9 mouse cellular contexts compared by ENCODE assay signal in the genomic region with DNA sequence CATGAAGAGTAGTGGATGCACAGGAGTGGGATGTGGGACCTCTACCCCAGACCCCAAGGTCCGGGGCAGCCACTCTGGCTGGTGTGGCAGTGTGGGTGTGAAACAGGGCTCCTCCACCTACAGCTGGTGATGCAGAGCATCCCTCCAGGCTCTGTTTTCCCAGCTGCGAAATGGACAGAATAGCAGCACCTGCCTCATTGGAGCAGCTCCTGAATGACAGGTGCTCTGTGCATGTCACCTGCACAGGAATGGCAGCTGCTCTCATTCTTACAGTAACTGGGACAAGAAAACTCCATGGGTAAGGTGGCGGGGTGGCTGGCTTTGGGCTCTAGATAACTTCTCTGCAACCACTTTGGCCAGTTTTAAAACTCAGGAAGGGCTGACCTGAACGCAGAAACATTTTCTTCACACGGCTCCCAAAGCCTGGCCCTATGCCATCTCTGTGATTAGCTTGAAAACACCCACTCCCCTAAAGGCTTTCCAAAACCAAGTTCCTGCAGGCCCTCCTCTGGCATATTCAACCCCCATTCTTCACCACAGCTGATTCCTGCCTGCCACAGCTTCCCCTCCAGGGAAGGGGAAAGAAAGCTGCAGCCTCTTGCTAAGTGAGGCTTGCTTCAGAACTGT. TPM values are rescaled to one million over a fixed set of nuclear protein-coding genes. Genes with fewer than 3 reads are reported as not detected.
DNase-seq lines count a peak whose midpoint lies in the region; ATAC-seq lines count a peak whose summit lies in the region.
"Had no signal": no experiment of that assay in that cellular context is flagged by ENCODE, and none has a peak within 500 bp of the region (broad histone marks: within the 10 kb centered on the region; RNA-seq: fewer than 3 reads in every experiment).

No protein-coding gene starts in this region.

- H3K36me3 ChIP-seq in heart, embryonic 16.5 days (ENCODE audit: control insufficient read depth, insufficient read depth): peaks cover under 1% of the 10 kb centered on the region; the same call in 1 of the 2 replicates
- no peaks in the 10 kb centered on the region; the same call in none of the 2 replicates for H3K36me3 ChIP-seq in heart, embryonic 11.5 days (ENCODE audit: control insufficient read depth, insufficient read depth, low read length)
- peaks cover under 1% of the 10 kb centered on the region for H3K36me3 ChIP-seq in forebrain, embryonic 15.5 days
- peaks cover 12% of the 10 kb centered on the region for H3K36me3 ChIP-seq in midbrain, embryonic 12.5 days

- H3K9me3 ChIP-seq in heart, embryonic 16.5 days (replicated peaks; ENCODE audit: control insufficient read depth, low read length): no peaks in the 10 kb centered on the region
- no peaks in the 10 kb centered on the region for H3K9me3 ChIP-seq in heart, embryonic 11.5 days (replicated peaks; ENCODE audit: control insufficient read depth, low read length)
- H3K9me3 ChIP-seq in forebrain, embryonic 15.5 days: no peaks in the 10 kb centered on the region
- no peaks in the 10 kb centered on the region for H3K9me3 ChIP-seq in midbrain, embryonic 12.5 days

- peaks cover 58% of the 10 kb centered on the region for H3K4me1 ChIP-seq in heart, embryonic 16.5 days (ENCODE audit: control insufficient read depth, insufficient read depth, low read length)
- peaks cover 53% of the 10 kb centered on the region for H3K4me1 ChIP-seq in heart, embryonic 11.5 days (ENCODE audit: control insufficient read depth, insufficient read depth, low read length)
- H3K4me1 ChIP-seq in forebrain, embryonic 15.5 days: peaks cover 55% of the 10 kb centered on the region
- peaks cover 53% of the 10 kb centered on the region for H3K4me1 ChIP-seq in midbrain, embryonic 12.5 days

- 0 out of 2 replicates have a peak overlapping the region, but pooled peaks have one; percentile 5 for H3K9ac ChIP-seq in heart, embryonic 16.5 days (ENCODE audit: low read length)
- no peak overlapping the region; the same call in 1 of the 2 replicates for H3K9ac ChIP-seq in heart, embryonic 11.5 days (ENCODE audit: low read depth, low read length)
- H3K9ac ChIP-seq in forebrain, embryonic 15.5 days (replicated peaks): peak overlapping the region; percentile 19; the same call in 1 of the 2 replicates
- H3K9ac ChIP-seq in midbrain, embryonic 12.5 days (replicated peaks): peak overlapping the region; percentile 37; the same call in 1 of the 2 replicates

- H3K27ac ChIP-seq in heart, embryonic 16.5 days (ENCODE audit: low read length): no peak overlapping the region; the same call in 1 of the 2 replicates
- H3K27ac ChIP-seq in heart, embryonic 11.5 days (ENCODE audit: low read depth, low read length): no peak overlapping the region
- no peak overlapping the region for H3K27ac ChIP-seq in forebrain, embryonic 15.5 days (replicated peaks)
- no peak overlapping the region for H3K27ac ChIP-seq in midbrain, embryonic 12.5 days (replicated peaks)

- no peak overlapping the region for H3K4me3 ChIP-seq in heart, embryonic 16.5 days (ENCODE audit: low read length)
- no peak overlapping the region for H3K4me3 ChIP-seq in heart, embryonic 11.5 days (ENCODE audit: low read depth, low read length)
- H3K4me3 ChIP-seq in forebrain, embryonic 15.5 days: peak overlapping the region; percentile 60; the same call in 1 of the 2 replicates
- no peak overlapping the region for H3K4me3 ChIP-seq in midbrain, embryonic 12.5 days

- no peaks in the 10 kb centered on the region for H3K27me3 ChIP-seq in heart, embryonic 16.5 days (ENCODE audit: control insufficient read depth, insufficient read depth, low read length)
- no peaks in the 10 kb centered on the region for H3K27me3 ChIP-seq in heart, embryonic 11.5 days (ENCODE audit: control insufficient read depth, insufficient read depth, low read length)
- no peaks in the 10 kb centered on the region for H3K27me3 ChIP-seq in forebrain, embryonic 15.5 days
- H3K27me3 ChIP-seq in midbrain, embryonic 12.5 days: no peaks in the 10 kb centered on the region

- H3K4me2 ChIP-seq in heart, embryonic 16.5 days (ENCODE audit: low read depth, low read length): peak overlapping the region; percentile 95; the same call in 1 of the 2 replicates
- H3K4me2 ChIP-seq in heart, embryonic 11.5 days: no peak overlapping the region
- peak overlapping the region; percentile 77 for H3K4me2 ChIP-seq in forebrain, embryonic 15.5 days (replicated peaks)
- H3K4me2 ChIP-seq in midbrain, embryonic 12.5 days (replicated peaks): peak overlapping the region; percentile 91

- peak; percentile 71 for DNase-seq in cerebellum, adult 9-11 months
- no peak for DNase-seq in ovary, postnatal 10 days (ENCODE audit: low spot score)
- no peak for DNase-seq in embryo, embryonic 10 days (ENCODE audit: low spot score)
- DNase-seq in thymus, postnatal 36 days: no peak
- DNase-seq: layer of hippocampus, adult 9-11 months had no signal

- WGBS in heart, embryonic 16.5 days: 57% methylated on average over 5 of the region's 5 CpGs
- WGBS in heart, embryonic 11.5 days (ENCODE audit: insufficient replicate concordance): 71% methylated on average over 5 of the region's 5 CpGs
- WGBS in forebrain, embryonic 15.5 days: 72% methylated on average over 5 of the region's 5 CpGs
- WGBS in midbrain, embryonic 12.5 days: 89% methylated on average over 5 of the region's 5 CpGs

- ATAC-seq in heart, embryonic 16.5 days (replicated peaks; ENCODE audit: extremely low read depth, insufficient read depth, low FRiP score): no peak
- no peak for ATAC-seq in heart, embryonic 11.5 days (replicated peaks; ENCODE audit: insufficient number of reproducible peaks, low FRiP score, low TSS enrichment)
- no peak for ATAC-seq in forebrain, embryonic 15.5 days (replicated peaks)
- ATAC-seq in midbrain, embryonic 12.5 days (ENCODE audit: low FRiP score, low read depth): no peak

RNA-seq across cellular contexts. Expression of gene Tmem201, which starts 2.1 kb away (rescaled TPM):
- polyA plus RNA-seq in heart, embryonic 16.5 days (2015; fragmentation: Nextera tagmentation; extraction: Ambion mirVana): 46.4 and 52.3 TPM in 2 replicates
- polyA plus RNA-seq in heart, embryonic 11.5 days (2014; fragmentation: Nextera tagmentation; extraction: Ambion mirVana): 25.5 and 32.5 TPM in 2 replicates
- polyA plus RNA-seq in forebrain, embryonic 15.5 days (2015; fragmentation: Nextera tagmentation; extraction: Ambion mirVana): 39.8 and 40.8 TPM in 2 replicates
- polyA plus RNA-seq in midbrain, embryonic 12.5 days (2016; fragmentation: Nextera tagmentation; extraction: Ambion mirVana): 38.2 and 39.3 TPM in 2 replicates

RNA-seq across cellular contexts. Expression of gene Pik3cd, which starts 33.4 kb away (rescaled TPM):
- polyA plus RNA-seq in heart, embryonic 16.5 days (2015; fragmentation: Nextera tagmentation; extraction: Ambion mirVana): 5.5 and 7.8 TPM in 2 replicates
- polyA plus RNA-seq in heart, embryonic 11.5 days (2014; fragmentation: Nextera tagmentation; extraction: Ambion mirVana): 2.3 and 3.2 TPM in 2 replicates
- polyA plus RNA-seq in forebrain, embryonic 15.5 days (2015; fragmentation: Nextera tagmentation; extraction: Ambion mirVana): 16.5 and 18.2 TPM in 2 replicates
- 13.2 and 14.0 TPM in 2 replicates for polyA plus RNA-seq in midbrain, embryonic 12.5 days (2016; fragmentation: Nextera tagmentation; extraction: Ambion mirVana)

RNA-seq across cellular contexts. Expression of gene Slc25a33, which starts 38.3 kb away (rescaled TPM):
- 6.5 TPM in 2 replicates for polyA plus RNA-seq in heart, embryonic 16.5 days (2015; fragmentation: Nextera tagmentation; extraction: Ambion mirVana)
- polyA plus RNA-seq in heart, embryonic 11.5 days (2014; fragmentation: Nextera tagmentation; extraction: Ambion mirVana): 7.4 and 9.4 TPM in 2 replicates
- polyA plus RNA-seq in forebrain, embryonic 15.5 days (2015; fragmentation: Nextera tagmentation; extraction: Ambion mirVana): 21.8 and 22.6 TPM in 2 replicates
- polyA plus RNA-seq in midbrain, embryonic 12.5 days (2016; fragmentation: Nextera tagmentation; extraction: Ambion mirVana): 17.3 and 17.5 TPM in 2 replicates
